Mouse (Mus musculus) intestine, postnatal 0 days (tissue): ENCODE measurements around the gene Adipor2. TPM values are rescaled to one million over a fixed set of nuclear protein-coding genes. Genes with fewer than 3 reads are reported as not detected.

Experiments
- ATAC-seq: fragments of 200-750 bp; cut with Nextera tagmentation; 2 replicates; pipeline ENCODE4 v1.8.0; 2017; ENCODE audit warnings: mild to moderate bottlenecking, moderate TSS enrichment, moderate library complexity
- H3K27ac ChIP-seq: fragments of 300-500 bp; sonication (generic); 2 replicates; pipeline ENCODE4 v1.5.1; 2014; ENCODE audit warnings: mild to moderate bottlenecking, low read depth, low read length, moderate library complexity
- H3K27me3 ChIP-seq: fragments of 300-500 bp; sonication (generic); replicated peaks from 2 replicates; pipeline ENCODE4 v1.6.1; 2014; ENCODE audit warnings: low read length, mixed read lengths; ENCODE audit not compliant: control insufficient read depth, insufficient read depth
- H3K36me3 ChIP-seq: fragments of 300-500 bp; sonication (generic); 2 replicates; pipeline ENCODE4 v1.6.1; 2014; ENCODE audit warnings: mild to moderate bottlenecking, moderate library complexity; ENCODE audit not compliant: control insufficient read depth, insufficient read depth
- H3K4me1 ChIP-seq: fragments of 300-500 bp; sonication (generic); replicated peaks from 2 replicates; pipeline ENCODE4 v1.6.1; 2014; ENCODE audit warnings: antibody characterized with exemption, low read length, mixed read lengths; ENCODE audit not compliant: control insufficient read depth, insufficient read depth
- H3K4me2 ChIP-seq: fragments of 300-500 bp; sonication (generic); replicated peaks from 2 replicates; pipeline ENCODE4 v1.6.1; 2014; ENCODE audit warnings: low read depth, mild to moderate bottlenecking, moderate library complexity
- H3K4me3 ChIP-seq: fragments of 300-500 bp; sonication (generic); 2 replicates; pipeline ENCODE4 v1.5.1; 2014; ENCODE audit warnings: low read depth, low read length
- H3K9ac ChIP-seq: fragments of 300-500 bp; sonication (generic); 2 replicates; pipeline ENCODE4 v1.6.1; 2014; ENCODE audit warnings: mild to moderate bottlenecking, low read depth, low read length
- H3K9me3 ChIP-seq: fragments of 300-500 bp; sonication (generic); 2 replicates; pipeline ENCODE4 v1.6.1; 2016; ENCODE audit warnings: mixed run types; ENCODE audit not compliant: control insufficient read depth
- CTCF ChIP-seq: sonication (generic); IDR thresholded peaks from 2 replicates; pipeline ENCODE4 v1.5.1; 2016; ENCODE audit warnings: low read depth, mild to moderate bottlenecking, control low read depth, antibody characterized with exemption, moderate library complexity
- WGBS: fragments of 180-500 bp; shearing (Covaris S2); extraction: QIAGEN DNeasy Blood & Tissue Kit; methylation state at CpG from one replicate; pipeline ENCODE4 v1.1.7; 2014; 5-methylcytosine and 5-hydroxymethylcytosine counted together
- polyA plus RNA-seq: library from polyadenylated mRNA; unstranded; fragments of >200 nt; fragmentation: Nextera tagmentation; extraction: Ambion mirVana; gene quantifications from 2 replicates; pipeline ENCODE4 v1.2.1, GENCODE M21; 2015

Adipor2 gene
- polyA plus RNA-seq, 1 experiment from 2014 or later: 106 TPM

DNA sequence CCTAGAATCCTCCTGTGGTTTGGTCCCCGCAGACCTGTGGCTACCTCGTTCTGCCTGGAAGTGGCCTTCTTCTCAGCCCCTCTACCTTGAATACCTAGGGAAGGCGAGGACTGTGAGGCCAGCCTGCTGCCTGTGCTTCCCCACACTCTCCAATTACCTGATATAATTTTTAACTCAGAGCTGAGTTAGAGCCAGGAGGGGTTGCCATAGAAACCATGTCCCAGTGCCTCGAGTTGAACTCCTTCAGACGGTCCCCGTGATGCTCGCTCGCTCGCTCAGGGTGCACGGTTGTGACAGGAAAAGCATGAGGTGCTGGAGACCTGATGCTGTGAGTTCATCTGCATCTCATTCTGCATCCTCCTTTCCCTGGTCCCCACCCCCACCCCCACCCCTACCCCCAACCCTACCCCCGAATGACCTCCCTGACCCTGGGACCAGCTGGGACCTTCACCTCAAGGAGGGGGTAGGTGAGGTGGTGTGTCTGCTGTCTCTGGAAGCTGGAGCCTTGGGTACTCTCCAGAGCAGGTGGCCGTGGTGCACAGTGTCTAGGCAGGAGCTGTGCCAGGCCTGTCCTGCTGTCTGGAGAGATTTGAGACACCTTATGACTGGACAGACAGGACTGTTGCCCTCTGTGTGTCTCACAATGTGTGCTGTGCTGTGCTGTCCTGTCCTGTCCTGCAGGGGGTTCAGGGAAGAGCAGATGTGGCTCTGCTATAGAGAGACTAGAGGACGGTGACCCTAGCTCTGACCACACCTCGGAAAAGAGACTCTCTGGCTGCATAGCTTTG, 103.7 kb downstream of the Adipor2 start:
- no peak for TF ChIP-seq CTCF
- no peak overlapping the region for H3K9ac ChIP-seq
- H3K9me3 ChIP-seq: no peaks in the 10 kb centered on the region
- 49% methylated on average over 14 of the region's 14 CpGs for WGBS
- H3K27me3 ChIP-seq: no peaks in the 10 kb centered on the region
- no peaks in the 10 kb centered on the region for H3K36me3 ChIP-seq
- H3K4me3 ChIP-seq: no peak overlapping the region
- no peaks in the 10 kb centered on the region for H3K4me1 ChIP-seq
- H3K27ac ChIP-seq: no peak overlapping the region
- no peak overlapping the region for H3K4me2 ChIP-seq
- ATAC-seq: no peak

DNA sequence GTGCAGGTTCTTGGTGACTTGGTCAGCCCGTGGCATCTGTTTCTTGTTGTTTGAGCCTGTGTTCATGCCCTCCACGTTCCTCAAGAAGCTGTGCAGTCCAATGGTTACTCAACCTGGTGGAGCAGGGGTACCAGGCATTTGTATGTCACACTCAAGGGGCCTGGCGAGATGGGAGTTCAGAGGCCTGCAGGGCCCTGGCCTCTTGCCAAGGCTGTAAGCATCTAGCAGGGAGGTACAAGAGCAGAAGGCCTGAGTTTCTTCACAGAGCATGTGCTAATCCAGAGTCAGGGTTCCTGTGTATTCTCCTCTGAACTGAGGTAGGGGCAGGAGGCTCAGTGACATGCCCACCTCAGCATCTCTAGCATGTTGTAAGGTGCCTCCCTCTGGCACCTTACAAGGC, 104.4 kb downstream of the Adipor2 start:
- Histone ChIP-seq H3K9ac (no peak overlapping the region), H3K4me1 (no peaks in the 10 kb centered on the region), H3K4me3 (no peak overlapping the region), H3K36me3 (no peaks in the 10 kb centered on the region), H3K9me3 (no peaks in the 10 kb centered on the region), H3K27ac (no peak overlapping the region), H3K27me3 (no peaks in the 10 kb centered on the region), H3K4me2 (no peak overlapping the region)
- 57% methylated on average over 3 of the region's 3 CpGs for WGBS
- no peak for ATAC-seq
- TF ChIP-seq CTCF: no peak

DNA sequence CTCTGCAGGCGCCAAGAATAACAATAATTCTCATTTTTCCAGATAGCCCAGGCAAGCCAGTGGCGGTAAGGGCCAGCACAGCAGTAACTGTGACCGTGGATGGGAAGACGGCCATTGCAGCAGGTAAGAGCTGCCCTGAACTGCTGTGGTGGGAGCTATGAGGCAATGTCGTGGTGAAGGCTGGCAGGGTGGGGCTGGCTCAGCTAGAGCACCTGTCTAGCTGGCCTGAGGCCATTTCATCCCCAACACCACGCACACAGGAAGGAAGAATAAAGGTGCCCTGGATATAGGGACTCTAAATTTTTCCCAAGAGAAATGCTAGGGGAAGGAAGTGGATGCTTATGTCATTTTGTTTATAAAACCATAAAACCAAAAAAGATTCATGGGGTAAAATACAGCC, 105.1 kb downstream of the Adipor2 start:
- Histone ChIP-seq H3K9me3 (no peaks in the 10 kb centered on the region), H3K4me2 (no peak overlapping the region), H3K4me1 (no peaks in the 10 kb centered on the region), H3K36me3 (no peaks in the 10 kb centered on the region), H3K4me3 (no peak overlapping the region), H3K9ac (no peak overlapping the region), H3K27ac (no peak overlapping the region), H3K27me3 (no peaks in the 10 kb centered on the region)
- no peak for ATAC-seq
- TF ChIP-seq CTCF: no peak
- 77% methylated on average over 6 of the region's 6 CpGs for WGBS

DNA sequence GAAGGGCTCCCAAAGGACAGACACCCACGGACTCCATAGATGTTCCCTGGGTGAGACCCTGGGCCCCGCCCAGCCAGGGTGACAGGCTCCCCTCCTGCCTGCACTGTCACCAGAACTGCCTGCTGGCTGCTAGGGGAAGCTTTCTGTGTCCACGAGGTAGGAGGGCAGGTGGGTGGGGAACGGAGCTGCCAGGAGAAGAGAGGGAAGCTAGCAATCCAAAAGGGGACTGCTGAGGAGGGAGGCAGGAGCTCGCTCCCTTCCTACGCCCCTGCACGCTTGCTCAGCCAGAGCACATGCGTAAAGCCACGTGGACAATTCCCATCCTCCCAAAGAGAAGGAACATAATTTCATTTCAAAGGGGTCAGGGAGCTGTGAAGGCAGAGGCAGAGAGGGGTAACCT, 107.3 kb downstream of the Adipor2 start:
- Histone ChIP-seq H3K4me3 (no peak overlapping the region), H3K9me3 (no peaks in the 10 kb centered on the region), H3K9ac (no peak overlapping the region), H3K27ac (no peak overlapping the region), H3K36me3 (no peaks in the 10 kb centered on the region), H3K4me2 (no peak overlapping the region), H3K4me1 (no peaks in the 10 kb centered on the region), H3K27me3 (no peaks in the 10 kb centered on the region)
- 52% methylated on average over 9 of the region's 9 CpGs for WGBS
- no peak for ATAC-seq
- TF ChIP-seq CTCF: no peak

DNA sequence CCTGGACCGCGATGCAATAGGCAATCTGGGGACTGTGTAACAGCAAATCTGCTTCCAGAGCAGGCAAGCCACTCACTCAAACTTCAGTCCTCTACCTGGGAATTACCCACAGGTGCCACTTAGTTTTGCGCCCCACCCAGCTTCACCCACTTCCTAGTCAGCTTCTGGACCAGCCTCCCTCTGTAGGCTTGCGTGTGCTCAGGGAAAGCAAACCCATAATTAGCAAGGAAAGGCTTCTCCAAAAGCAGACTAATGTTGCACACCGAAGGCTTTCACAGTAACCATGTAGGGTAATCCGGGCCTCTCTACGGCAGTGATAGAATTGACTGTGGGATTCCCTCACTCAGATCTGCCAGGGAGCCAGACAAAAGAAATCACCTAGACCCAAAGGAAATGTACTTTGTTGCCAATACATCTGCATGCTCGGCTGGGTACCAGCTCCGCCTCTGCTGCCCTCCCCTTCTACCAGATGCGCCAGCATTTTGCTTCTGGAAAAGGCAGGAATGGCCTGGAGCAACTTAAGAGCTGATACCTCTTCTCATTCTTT, 109.6 kb downstream of the Adipor2 start:
- no peaks in the 10 kb centered on the region for H3K9me3 ChIP-seq
- H3K27ac ChIP-seq: no peak overlapping the region
- no peak overlapping the region for H3K4me3 ChIP-seq
- no peak overlapping the region for H3K9ac ChIP-seq
- H3K4me2 ChIP-seq: no peak overlapping the region
- no peaks in the 10 kb centered on the region for H3K36me3 ChIP-seq
- no peak for ATAC-seq
- 68% methylated on average over 10 of the region's 10 CpGs for WGBS
- no peak for TF ChIP-seq CTCF
- H3K4me1 ChIP-seq: no peaks in the 10 kb centered on the region
- H3K27me3 ChIP-seq: no peaks in the 10 kb centered on the region

DNA sequence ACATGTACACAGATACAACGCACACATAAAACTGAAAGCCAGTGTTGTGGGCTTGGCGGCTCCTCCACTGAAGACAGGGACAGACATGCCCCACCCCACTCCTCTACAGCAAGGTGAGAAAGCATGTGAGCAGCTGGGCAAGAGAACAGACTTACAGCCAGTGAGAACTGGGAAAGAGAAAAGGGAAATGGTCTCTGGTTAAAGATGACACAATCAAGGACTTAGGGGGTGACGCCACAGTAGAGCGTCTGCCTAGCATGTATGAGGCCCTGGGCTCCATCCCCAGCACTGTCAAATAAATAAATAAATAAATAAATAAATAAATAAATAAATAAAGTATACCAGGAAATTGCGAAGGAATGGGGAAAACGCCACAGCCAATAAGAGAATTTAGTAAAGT, 114.2 kb downstream of the Adipor2 start:
- 83% methylated on average over 6 of the region's 6 CpGs for WGBS
- Histone ChIP-seq H3K9me3 (no peaks in the 10 kb centered on the region), H3K9ac (no peak overlapping the region), H3K4me3 (no peak overlapping the region), H3K27me3 (no peaks in the 10 kb centered on the region), H3K4me2 (no peak overlapping the region), H3K27ac (no peak overlapping the region), H3K4me1 (no peaks in the 10 kb centered on the region), H3K36me3 (no peaks in the 10 kb centered on the region)
- ATAC-seq: no peak
- TF ChIP-seq CTCF: no peak

Other genes with a start within 250 kb of the Adipor2 start
- 4.9 and 5.1 TPM in 2 replicates for gene Dcp1b, start 242.5 kb downstream of the Adipor2 start, polyA plus RNA-seq
- 1.2 and 1.5 TPM in 2 replicates for gene Cacna1c, start 221.3 kb downstream of the Adipor2 start, polyA plus RNA-seq
- gene Cacna2d4, start 181.2 kb downstream of the Adipor2 start, polyA plus RNA-seq: 0.03 TPM in 2 replicates
- 0.04 TPM in 2 replicates for gene Lrtm2, start 86.9 kb downstream of the Adipor2 start, polyA plus RNA-seq
- 4.0 and 4.4 TPM in 2 replicates for gene Fbxl14, start 62.0 kb upstream of the Adipor2 start, polyA plus RNA-seq
- gene Wnt5b, start 126.6 kb upstream of the Adipor2 start, polyA plus RNA-seq: 1.5 and 1.8 TPM in 2 replicates